Mouse (Mus musculus): ENCODE measurements at regions not wholly inside any gene's neighbourhood (a gene's known extent, or its start where the extent isn't known, plus 50 kb on each side); places are given as distances from the start of the nearest gene placed in this dataset.

DNA sequence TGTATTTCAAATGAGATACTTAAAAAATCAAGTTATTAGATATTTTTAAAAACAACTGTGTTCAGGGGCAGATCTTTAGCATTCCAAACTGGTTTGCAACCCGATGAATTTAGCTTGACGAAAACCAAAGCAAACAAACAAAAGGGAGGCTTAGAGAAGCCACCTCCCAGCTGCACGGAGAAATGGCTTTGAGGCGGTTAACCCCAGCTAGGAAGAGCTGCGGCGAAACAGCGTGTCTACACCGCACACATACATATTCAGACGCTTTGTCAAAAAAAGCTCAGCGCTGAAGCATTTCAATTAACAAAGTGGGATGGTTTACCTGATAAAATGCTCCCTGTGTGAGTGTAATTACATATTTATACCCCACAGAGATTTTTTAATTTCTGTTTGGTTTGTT lies 123.0 kb upstream of the Ap5m1 start:
- no peak for DNase-seq (ENCODE audit: low read depth, low spot score)

GRCm38 (mm10) chr14:48930886-48931285 lies 135.0 kb upstream of the Ap5m1 start:
- DNase-seq (ENCODE audit: low read depth, low spot score), result no peak

GRCm38 (mm10) chr14:48925870-48926269 lies 140.0 kb upstream of the Ap5m1 start:
- DNase-seq (ENCODE audit: low read depth, low spot score), result no peak

- DNase-seq (ENCODE audit: low read depth, low spot score), result no peak
Observed at GRCm38 (mm10) chr14:48909420-48909819, 156.5 kb upstream of the Ap5m1 start.

- no peak for DNase-seq (ENCODE audit: low read depth, low spot score)
Observed at GRCm38 (mm10) chr14:48907991-48908698, 157.8 kb upstream of the Ap5m1 start.

DNA sequence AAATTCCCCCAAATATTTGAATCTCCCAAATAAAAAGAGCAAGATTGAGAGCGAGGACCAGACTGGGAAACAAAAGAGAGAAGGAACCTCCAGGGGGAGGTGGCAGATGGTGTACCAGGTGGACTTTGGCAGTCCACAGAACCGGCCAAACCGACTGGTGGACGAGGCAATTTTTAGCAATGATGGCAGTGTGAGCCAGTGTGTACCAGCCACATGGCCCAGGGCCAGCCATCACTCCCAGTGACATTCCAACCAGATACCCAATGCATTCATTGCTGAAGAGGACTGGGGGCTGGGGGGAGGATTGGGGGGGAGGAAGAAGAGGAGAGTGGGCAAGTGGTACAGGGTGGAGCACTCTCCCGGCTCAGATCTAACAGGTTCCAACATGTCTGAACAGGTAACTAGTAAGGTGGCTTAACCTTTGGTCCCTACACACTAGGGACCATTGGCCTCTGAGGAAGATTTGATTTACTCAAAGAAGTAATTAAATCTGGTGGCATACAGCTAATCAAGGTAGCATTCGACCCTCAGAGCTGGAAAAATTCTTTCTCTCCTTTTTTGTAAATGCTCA lies 158.4 kb upstream of the Ap5m1 start:
- no peak for DNase-seq (ENCODE audit: low read depth, low spot score)

DNA sequence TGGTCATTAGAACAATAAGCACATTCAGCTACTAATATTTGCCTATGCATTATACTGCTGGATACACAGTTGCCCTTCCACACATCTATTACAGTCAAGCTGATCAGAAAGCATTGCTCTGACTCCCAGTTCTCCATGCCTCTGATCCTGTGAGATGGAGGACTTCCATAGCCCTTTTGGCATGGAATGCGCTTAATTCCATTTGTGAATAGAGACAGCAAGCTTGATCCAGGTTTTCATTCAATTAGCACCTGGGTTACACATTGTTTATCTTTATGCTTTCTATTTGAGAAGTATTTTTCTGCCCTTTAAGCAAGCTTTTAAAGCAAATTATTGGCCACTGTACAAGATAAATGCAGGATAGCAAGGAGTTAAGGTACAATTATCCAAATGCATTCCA lies 158.9 kb upstream of the Ap5m1 start:
- DNase-seq (ENCODE audit: low read depth, low spot score), result no peak

DNA sequence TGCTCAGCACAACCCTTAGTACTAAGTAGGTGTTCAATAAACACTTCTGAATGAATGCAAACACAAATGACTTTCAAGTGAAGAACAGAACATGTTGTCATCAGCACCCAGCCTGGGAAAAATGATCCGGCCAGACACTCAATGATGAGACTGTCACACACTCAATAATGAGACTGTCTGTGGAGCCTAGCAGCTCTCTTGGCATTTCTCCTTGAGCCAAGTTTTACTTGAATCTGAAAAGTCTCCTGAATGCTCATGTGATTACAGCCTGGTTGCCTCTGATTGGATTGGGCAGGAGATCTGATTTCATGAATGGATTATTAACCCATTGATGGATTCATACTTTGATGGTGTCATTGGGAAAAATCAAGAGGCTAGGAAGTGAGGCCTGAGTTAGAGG lies 161.3 kb upstream of the Ap5m1 start:
- DNase-seq (ENCODE audit: low read depth, low spot score), result no peak

DNA sequence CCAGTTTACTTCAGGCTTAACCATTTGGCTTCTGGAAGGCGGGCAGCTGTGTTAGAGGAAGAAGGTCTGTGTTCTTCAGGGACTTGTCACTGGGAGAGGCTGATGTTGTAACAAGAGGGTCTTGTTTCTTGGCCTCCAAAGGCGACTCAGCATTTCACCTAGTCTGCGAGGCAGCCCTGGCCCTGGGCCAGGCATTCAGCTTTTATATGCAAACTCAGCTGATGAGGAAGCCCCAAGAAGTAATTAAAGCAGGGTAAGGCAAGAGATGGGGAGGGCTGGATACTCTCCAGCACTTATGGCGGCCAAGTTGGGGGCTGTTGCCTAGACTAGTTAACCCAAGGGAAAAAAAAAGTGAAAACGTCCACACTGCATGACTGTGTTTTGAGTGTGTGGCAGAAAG lies 162.4 kb upstream of the Ap5m1 start:
- no peak for DNase-seq (ENCODE audit: low read depth, low spot score)

GRCm38 (mm10) chr14:48900201-48900600 lies 165.7 kb upstream of the Ap5m1 start:
- DNase-seq (ENCODE audit: low read depth, low spot score), result no peak

GRCm38 (mm10) chr14:48897140-48897539 lies 168.8 kb upstream of the Ap5m1 start:
- no peak for DNase-seq (ENCODE audit: low read depth, low spot score)

GRCm38 (mm10) chr14:48896235-48896634 lies 169.7 kb upstream of the Ap5m1 start:
- no peak for DNase-seq (ENCODE audit: low read depth, low spot score)

- no peak for DNase-seq (ENCODE audit: low read depth, low spot score)
Observed at GRCm38 (mm10) chr14:48891216-48891615, 174.7 kb upstream of the Ap5m1 start.

DNA sequence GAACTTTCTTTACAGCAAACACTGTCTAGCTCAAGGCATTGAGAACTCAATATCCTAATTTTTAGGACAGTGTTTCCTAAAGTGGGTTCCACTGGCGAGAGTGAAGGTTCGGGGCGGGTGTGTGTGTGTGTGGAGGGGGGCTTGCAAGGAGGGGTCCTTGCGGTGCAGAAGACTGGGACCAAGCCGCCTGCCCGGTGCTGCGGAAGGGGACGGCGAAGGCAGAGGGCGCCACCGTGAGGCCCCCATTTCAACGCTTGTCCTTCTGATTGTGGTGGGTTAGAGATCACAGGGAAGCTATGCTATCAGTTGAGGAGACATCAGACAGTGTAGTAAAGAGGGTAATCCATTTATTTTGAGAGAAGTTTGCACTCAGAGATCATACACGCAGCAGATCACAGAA lies 176.9 kb upstream of the Ap5m1 start:
- DNase-seq (ENCODE audit: low read depth, low spot score), result peak; percentile 34

- no peak for DNase-seq (ENCODE audit: low read depth, low spot score)
Observed at GRCm38 (mm10) chr14:48880041-48880440, 185.9 kb upstream of the Ap5m1 start.

GRCm38 (mm10) chr14:48877998-48878657 lies 187.8 kb upstream of the Ap5m1 start:
- no peak for DNase-seq (ENCODE audit: low read depth, low spot score)

DNA sequence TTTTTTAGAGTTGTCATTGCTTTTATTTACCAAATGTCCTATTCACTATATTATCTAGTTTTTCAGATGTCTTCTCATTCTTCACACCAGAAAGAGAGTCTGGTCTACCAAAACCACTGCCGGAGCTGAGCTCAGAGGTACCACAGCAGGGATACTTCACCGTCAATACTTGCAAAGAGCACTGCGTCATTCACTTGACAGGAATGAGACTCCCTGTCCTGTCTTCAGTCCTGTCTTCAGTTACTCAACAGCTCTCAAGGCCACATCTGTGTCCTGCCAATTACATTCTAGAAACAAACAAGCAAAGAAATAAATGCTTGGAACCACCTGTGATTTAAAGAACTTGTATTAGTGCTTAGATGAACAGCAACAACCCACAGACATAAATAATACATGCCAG lies 194.6 kb upstream of the Ap5m1 start:
- DNase-seq (ENCODE audit: low read depth, low spot score), result no peak

GRCm38 (mm10) chr14:48869956-48870355 lies 195.9 kb upstream of the Ap5m1 start:
- DNase-seq (ENCODE audit: low read depth, low spot score), result no peak

DNA sequence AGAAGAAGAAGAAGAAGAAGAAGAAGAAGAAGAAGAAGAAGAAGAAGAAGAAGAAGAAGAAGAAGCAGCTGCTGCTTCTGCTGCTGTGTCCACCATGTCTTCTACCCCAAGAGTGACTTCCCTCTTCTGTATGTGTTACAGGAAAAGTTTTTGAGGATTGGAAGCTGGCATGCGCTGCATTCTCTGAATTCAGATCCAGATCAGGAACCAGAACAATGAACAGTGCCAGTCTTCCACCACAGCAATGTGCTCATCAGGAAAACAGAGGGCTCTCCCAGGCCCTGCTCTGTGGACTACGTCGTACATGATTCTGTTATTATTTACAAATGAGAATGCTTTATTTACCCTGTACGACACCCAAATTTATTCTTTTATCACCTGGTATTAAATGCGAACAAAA lies 181.8 kb upstream of the Otx2 start:
- DNase-seq (ENCODE audit: low read depth, low spot score), result no peak

DNA sequence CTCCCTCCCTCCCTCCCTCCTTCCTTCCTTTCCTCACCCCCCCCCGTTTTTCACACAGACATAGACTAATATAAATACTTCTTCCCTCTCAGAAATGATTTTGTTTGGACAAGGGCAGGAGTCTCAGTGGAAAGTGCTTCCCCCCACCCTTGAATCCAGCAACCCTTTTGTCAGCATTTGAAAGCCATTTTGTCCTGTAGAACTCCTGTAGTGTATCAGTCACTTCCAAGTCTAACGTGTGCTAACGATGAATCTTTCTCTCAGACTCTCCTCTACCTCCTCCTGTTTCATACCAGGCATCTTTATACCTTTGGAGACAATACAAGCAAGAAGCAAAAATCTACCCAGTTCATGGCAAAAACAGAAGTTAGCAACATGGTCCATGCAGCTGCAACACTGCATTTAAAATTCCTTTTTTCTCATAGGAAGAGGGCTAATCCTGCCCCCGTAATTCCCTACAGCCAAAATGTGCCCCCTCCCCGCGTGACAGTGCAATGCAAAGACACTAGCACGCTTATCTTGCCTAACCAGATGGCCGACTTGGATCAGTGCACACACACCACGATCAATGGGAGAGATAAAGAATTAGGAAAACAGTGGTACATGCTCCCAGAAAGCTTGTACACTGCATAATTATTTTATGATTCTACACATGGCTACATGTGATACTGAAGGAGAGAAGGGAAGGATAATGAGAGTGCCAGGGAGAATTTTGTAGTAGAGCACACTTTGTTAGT lies 180.7 kb upstream of the Otx2 start:
- DNase-seq (ENCODE audit: low read depth, low spot score), result no peak

DNA sequence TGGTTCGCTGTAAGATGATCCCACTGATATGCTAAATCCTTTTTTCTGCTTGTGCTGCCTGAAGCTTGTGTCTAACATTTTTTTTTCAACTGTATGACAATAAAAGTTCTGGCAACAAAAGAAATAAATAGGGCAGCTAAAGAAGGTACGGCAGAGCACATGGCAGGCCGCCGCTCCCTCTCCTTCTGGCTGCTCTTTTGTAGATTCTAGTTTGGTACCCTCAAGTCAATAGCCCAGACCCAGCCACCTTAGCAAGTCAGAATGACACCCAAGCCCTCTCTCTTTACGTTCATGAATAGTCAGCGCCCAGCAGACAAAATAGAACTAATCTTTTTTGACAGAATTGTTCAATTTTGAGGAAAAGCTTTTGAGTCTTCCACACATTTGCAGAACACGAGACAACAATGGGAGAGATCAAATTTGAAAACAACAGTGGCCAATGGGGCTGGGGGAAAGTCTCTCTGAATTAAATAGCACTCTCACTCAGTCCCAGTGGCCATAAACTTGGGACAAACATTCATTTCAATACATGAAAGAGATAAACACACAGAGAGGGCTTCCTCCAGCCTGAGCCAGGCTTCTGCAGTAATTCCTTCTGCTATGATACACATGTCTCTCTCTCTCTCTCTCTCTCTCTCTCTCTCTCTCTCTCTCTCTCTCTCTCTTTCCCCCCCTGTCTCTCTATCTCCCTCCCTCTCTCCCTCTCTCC lies 180.0 kb upstream of the Otx2 start:
- no peak for DNase-seq (ENCODE audit: low read depth, low spot score)

- no peak for DNase-seq (ENCODE audit: low read depth, low spot score)
Observed at GRCm38 (mm10) chr14:48852787-48853186, 179.2 kb upstream of the Otx2 start.
